Mouse (Mus musculus) brain, embryonic 14.5 days (tissue): ENCODE measurements around the gene Hoxb3. TPM values are rescaled to one million over a fixed set of nuclear protein-coding genes. Genes with fewer than 3 reads are reported as not detected.
A peak's percentile ranks its signal among the peaks of the same experiment; 100 is the strongest.

Experiments
- DNase-seq: peaks from one replicate; pipeline ENCODE4 v3.0.0-alpha.2; 2011; ENCODE audit warnings: low read depth
- CTCF ChIP-seq: fragments of 200-500 bp; IDR thresholded peaks from 2 replicates; pipeline ENCODE4 v1.5.1; 2012; ENCODE audit warnings: inconsistent platforms, mild to moderate bottlenecking, moderate library complexity, borderline replicate concordance; ENCODE audit not compliant: insufficient read depth, insufficient read length; ENCODE audit errors: extremely low read depth
- POLR2A ChIP-seq: fragments of 200-500 bp; IDR thresholded peaks from 2 replicates; pipeline ENCODE4 v1.6.1; 2012; ENCODE audit warnings: mild to moderate bottlenecking, inconsistent platforms, borderline replicate concordance; ENCODE audit not compliant: poor library complexity, insufficient read depth, insufficient read length, severe bottlenecking; ENCODE audit errors: extremely low read depth
- polyA plus RNA-seq: library from polyadenylated mRNA; depleted of rRNA; stranded (reverse); fragments of >200 nt; gene quantifications from 2 replicates; pipeline ENCODE4 v1.2.3, GENCODE M21; 2012

Hoxb3 gene
- polyA plus RNA-seq, 1 experiment = 41.7 TPM

DNA sequence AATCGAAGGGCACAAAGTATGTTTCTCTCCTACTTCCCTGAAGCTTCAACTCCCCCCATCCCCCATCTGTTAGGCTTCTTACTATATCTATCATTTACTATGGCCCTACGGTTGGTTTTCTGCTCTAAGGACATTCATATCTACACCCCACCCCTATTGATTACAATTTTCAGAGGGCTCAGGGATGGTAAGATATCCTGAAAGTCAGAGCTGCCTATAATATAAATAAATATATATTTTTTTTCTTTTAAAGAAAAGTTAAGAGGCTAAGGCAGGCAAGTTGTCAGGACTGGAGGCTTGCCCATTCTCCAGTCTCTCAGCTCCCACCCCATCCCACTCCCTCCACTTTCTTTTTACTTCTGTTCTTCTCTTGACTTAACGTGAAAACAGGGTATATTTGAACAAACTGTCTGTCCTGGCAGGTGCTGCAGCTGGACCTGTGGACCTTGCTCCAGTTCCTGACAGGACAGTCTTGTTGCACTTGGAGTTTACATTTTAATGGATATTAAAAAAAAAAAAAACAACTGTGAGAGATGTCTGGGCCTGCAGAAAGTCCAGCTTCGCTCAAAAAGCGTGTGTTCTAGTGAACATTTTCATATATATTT lies 23.9 kb downstream of the Hoxb3 start:
- TF ChIP-seq POLR2A (no peak), CTCF (no peak)
- no peak for DNase-seq

DNA sequence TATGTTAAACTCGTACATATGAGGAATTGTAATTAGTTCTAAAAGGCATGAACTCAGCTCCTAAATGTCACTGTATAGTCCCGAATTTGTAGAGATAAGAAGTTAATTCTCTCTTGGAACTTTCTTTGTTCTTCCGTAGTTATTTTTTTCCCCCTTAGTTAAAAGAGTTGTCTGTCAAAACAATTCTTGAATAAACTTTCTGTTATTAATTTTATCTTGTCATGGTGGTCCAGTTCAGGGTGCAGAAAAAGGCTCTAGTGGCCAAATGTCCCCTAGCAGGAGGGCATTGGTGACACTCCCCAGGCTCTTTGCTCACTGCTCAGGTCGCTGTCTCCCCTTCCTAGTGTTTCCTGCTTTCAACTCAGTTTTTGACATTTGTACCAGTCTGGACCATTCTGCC lies 24.6 kb downstream of the Hoxb3 start:
- TF ChIP-seq CTCF (no peak), POLR2A (no peak)
- no peak for DNase-seq

DNA sequence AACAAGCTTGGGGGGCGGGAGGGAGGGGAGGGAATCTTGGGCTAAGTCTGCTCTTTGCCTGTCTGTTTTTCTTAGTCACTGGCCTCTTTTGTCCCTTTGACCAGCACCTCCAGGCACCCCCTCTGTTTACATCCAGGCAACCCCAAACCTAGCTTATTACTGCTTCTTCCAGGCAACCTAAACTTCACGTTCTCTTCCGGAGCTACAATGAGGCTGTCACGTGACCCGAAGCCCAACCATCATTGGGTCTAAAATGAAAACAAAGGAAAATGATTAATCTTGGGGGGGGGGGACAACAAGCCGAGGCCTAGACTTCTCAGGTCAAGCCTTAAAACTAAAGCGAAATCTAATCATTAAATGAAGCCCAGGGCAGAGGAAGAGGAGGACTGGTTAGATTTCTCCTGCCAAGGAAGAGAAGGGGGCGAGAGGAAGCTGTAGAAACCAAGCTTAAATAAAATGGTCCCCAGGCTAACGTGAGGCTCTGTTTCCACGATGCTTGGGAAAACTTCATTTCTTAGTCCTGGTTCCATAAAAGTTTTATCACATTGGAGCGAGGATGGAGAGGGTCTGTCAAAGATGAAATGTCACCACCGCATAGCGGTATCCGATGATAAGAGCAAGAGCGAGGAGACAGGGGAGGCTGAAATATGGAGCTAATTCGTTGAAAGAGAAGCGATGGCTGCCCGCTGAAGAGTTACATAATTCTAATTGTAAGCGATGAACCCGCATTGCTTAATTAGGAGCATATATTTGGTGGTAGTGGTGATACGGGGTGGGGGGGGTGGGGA lies 25.2 kb downstream of the Hoxb3 start:
- DNase-seq = no peak
- TF ChIP-seq POLR2A (no peak), CTCF (no peak)

DNA sequence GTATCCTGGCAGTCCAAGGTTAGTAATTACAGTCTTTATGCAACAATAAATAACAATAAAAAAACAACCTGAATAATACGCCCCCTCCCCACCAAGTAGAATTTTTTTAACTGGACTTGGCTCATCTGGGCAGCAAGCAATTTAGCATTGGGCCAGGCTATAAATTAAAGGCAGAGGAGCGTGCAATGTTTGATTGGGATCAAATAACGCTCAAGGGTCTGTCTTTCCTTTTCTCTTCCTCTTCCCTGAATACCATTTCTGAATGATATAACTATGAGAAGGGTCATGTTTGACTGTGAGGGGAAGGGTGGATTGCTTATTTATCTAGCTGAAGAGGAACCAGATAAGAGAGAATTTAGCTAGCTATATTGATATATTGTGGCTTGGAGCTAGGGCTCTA lies 25.9 kb downstream of the Hoxb3 start:
- DNase-seq = no peak
- no peak for TF ChIP-seq POLR2A
- no peak for TF ChIP-seq CTCF

DNA sequence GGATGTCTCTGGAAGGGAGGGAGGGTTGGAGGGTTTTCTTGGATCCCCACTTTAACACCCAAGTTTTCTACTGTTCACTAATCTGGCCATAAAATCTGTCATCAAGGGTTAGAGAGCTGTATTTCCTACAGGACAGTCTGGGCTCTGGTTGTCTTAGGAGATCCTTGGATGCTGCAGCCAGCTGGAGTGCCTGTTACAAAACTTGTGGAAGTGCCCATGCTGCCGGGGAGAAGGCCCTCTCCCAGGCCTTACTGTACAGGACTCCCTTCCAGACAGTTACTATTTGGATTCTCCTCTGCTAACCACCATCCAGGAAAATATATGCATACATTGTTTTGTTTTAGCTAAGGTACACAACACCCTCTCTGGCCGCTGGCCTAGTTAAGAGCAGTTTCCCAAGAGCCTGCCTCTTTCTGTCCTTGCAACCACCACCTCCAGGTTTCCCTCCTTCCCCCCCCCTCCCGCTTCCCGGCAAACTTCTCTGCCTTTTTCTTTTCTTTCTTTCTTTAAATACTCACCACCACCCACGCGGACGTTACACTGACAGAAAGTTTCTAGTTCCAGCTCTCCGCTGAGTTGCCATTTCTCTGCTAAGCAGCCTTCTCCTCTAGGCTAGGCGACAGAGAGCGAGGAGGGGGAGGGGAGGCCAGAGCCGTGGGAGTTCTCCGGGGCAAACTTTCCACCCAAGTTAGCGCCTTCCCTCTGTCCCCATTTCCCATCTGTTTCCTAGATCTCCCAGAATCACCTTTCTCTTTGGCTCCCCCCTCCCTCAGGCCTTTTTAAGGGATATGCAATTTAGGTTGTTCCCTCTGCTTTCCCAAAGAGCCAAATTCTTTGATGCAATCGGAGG lies 26.6 kb downstream of the Hoxb3 start:
- TF ChIP-seq CTCF (no peak), POLR2A (no peak)
- no peak for DNase-seq

DNA sequence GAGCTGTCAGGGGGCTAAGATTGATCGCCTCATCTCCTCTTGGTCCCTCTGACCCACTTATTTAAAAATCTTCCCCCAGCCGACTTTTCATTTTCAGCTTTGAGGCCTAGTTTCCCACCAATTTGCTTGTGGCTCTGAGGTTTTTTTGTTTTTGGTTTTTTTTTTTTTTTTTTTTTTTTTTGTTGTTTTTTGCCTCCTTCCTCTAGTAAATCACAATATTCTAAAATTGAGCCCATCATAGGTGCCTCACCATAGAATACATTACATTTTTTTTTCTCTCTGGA lies 27.2 kb downstream of the Hoxb3 start, which contains the start of gene Hoxb2:
Hoxb2 (plus strand) TSS at position 185 of the 284 bp plus-strand sequence.
- no peak for DNase-seq
- TF ChIP-seq CTCF = no peak
- TF ChIP-seq POLR2A = no peak

DNA sequence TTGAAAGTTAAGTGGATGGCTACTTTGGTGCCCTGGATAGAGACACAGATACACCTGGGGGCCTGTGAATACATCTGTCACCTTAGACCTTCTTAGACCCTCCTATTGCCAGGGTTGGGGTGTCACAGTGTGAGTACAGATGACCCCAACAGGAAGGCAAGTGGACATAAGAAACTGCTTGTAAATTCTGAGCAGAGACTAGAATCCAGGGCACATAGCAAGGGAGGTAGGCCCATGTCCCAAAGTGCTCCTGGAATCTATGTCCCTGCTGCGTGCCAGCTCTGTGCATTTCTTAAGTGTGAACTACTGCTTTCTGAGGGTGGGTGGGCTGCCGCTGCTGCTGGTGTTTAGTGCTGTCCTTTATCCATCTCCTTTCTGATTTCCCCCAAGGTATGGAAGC lies 27.7 kb downstream of the Hoxb3 start:
- TF ChIP-seq POLR2A (no peak), CTCF (no peak)
- DNase-seq = no peak

DNA sequence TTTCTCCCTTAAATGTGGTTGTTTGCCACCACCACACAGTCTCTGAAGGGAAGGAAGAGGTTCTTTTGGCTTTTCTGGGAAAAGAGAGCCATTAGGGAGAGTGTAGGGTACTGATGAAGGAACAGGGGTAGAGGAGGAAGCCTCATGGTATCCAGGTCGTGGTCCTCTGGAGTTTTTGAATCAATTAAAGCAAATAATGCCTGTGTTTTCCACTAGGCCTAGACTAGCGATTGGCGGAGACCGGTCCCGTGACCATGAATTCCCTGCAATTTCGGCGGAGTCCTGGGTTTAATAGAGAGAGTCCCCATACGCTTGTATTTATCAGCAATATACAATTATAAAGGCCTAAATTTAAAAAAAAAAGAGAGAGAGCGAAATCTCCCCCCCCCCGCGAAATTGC lies 28.2 kb downstream of the Hoxb3 start:
- DNase-seq = peak; percentile 35
- TF ChIP-seq CTCF (no peak), POLR2A (no peak)

DNA sequence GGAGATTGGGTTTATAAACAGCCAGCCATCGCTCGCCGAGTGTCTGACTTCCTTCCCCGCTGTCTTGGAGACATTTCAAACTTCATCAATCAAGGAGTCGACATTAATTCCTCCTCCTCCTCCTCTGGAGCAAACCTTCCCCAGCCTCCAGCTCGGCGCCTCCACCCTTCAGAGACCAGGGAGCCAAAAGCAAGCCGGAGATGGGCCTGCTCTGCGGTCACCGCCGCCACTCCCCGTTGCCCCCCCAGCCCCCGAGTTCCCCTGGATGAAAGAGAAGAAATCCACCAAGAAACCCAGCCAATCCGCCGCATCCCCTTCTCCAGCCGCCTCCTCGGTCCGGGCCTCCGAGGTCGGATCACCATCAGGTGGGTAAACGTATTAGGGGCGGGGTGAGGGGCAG lies 28.7 kb downstream of the Hoxb3 start:
- TF ChIP-seq POLR2A (no peak), CTCF (no peak)

DNA sequence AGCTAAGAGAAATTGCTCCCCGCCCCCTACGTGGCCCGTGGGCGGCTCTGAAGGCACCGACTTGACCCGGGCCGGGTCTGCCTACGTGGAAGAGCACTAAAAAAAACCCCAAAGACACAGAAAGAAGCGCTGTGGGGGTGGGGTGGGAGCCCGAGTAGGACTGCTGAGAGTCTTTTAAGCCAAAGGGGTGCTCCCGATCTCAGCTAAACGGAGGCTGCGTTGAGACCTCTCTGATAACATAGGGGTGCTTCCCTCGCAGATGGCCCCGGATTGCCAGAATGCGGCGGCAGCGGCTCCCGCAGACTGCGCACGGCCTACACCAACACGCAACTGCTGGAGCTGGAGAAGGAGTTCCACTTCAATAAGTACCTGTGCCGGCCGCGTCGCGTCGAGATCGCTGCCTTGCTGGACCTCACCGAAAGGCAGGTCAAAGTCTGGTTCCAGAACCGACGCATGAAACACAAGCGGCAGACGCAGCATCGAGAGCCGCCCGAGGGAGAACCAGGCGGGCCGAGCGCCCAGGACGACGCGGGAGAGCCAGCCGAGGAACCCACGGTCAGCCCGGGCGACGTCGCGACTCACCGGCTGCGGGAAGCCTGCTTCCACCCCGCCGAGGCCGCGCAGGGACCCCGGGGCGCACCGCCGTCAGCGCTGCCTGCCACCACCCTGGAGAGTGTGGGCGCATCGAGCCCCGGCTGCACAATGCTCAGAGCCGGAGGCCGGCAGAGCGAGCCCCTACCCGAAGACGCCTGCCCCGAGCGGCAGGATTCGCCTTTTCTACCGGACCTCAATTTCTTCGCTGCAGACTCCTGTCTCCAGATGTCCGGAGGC lies 29.8 kb downstream of the Hoxb3 start:
- DNase-seq = peak; percentile 57

More for the DNA sequence above, 28.7 kb downstream of the Hoxb3 start:
- DNase-seq = peak; percentile 24

DNA sequence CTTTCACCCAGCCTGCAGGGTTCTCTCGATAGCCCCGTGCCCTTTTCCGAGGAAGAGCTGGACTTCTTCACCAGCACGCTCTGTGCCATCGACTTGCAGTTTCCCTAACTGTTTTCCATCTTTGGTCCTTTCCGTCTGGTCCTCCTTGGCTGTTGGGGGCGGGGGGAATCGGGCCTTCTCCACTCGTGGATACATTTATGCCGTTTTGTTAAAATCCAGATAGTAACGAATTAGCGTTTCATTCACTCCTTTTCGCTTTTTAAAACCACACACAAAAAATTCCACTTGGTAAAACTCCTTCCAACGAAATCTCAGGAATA lies 30.4 kb downstream of the Hoxb3 start:
- TF ChIP-seq POLR2A = no peak
- TF ChIP-seq CTCF = no peak
- DNase-seq = peak; percentile 68

More for the DNA sequence above, 29.8 kb downstream of the Hoxb3 start:
- TF ChIP-seq POLR2A (no peak), CTCF (no peak)
